Mouse (Mus musculus) midbrain, embryonic 16.5 days (tissue): Measurements from ENCODE around the gene Sh3pxd2a. TPM values are rescaled to one million over a fixed set of nuclear protein-coding genes. Genes with fewer than 3 reads are reported as not detected.

Source experiments
- ATAC-seq: fragments of 200-750 bp; cut with Nextera tagmentation; 2 replicates; pipeline ENCODE4 v1.8.0; 2017; ENCODE audit warnings: moderate TSS enrichment
- H3K27ac ChIP-seq: fragments of 300-500 bp; sonication (generic); 2 replicates; pipeline ENCODE4 v1.5.1; 2014; ENCODE audit warnings: mild to moderate bottlenecking, low read length, mixed read lengths
- H3K27me3 ChIP-seq: fragments of 300-500 bp; sonication (generic); 2 replicates; pipeline ENCODE4 v1.6.1; 2014; ENCODE audit warnings: low read depth, low read length, mixed read lengths; ENCODE audit not compliant: control insufficient read depth, insufficient read depth
- H3K36me3 ChIP-seq: fragments of 300-500 bp; sonication (generic); 2 replicates; pipeline ENCODE4 v1.6.1; 2014; ENCODE audit warnings: mild to moderate bottlenecking, low read length, moderate library complexity, mixed read lengths; ENCODE audit not compliant: control insufficient read depth, insufficient read depth
- H3K4me1 ChIP-seq: fragments of 300-500 bp; sonication (generic); 2 replicates; pipeline ENCODE4 v1.6.1; 2014; ENCODE audit warnings: mild to moderate bottlenecking, low read length, mixed read lengths; ENCODE audit not compliant: control insufficient read depth, insufficient read depth
- H3K4me2 ChIP-seq: fragments of 300-500 bp; sonication (generic); 2 replicates; pipeline ENCODE4 v1.6.1; 2014; ENCODE audit warnings: mild to moderate bottlenecking, low read length, mixed read lengths
- H3K4me3 ChIP-seq: fragments of 300-500 bp; sonication (generic); 2 replicates; pipeline ENCODE4 v1.5.1; 2014; ENCODE audit warnings: low read depth, mild to moderate bottlenecking, low read length, moderate library complexity, mixed read lengths
- H3K9ac ChIP-seq: fragments of 300-500 bp; sonication (generic); 2 replicates; pipeline ENCODE4 v1.6.1; 2014; ENCODE audit warnings: low read depth, low read length, mixed read lengths
- H3K9me3 ChIP-seq: fragments of 300-500 bp; sonication (generic); replicated peaks from 2 replicates; pipeline ENCODE4 v1.6.1; 2014; ENCODE audit warnings: mild to moderate bottlenecking, low read length, mixed read lengths; ENCODE audit not compliant: control insufficient read depth, poor library complexity, severe bottlenecking
- WGBS: fragments of 180-500 bp; shearing (Covaris S2); extraction: QIAGEN DNeasy Blood & Tissue Kit; methylation state at CpG from one replicate; pipeline ENCODE4 v1.1.7; 2014; 5-methylcytosine and 5-hydroxymethylcytosine counted together
- polyA plus RNA-seq: library from polyadenylated mRNA; unstranded; fragments of >200 nt; fragmentation: Nextera tagmentation; extraction: Ambion mirVana; gene quantifications from 2 replicates; pipeline ENCODE4 v1.2.1, GENCODE M21; 2015

The Sh3pxd2a gene
- polyA plus RNA-seq, 1 experiment from 2014 or later: 1.5 TPM

DNA sequence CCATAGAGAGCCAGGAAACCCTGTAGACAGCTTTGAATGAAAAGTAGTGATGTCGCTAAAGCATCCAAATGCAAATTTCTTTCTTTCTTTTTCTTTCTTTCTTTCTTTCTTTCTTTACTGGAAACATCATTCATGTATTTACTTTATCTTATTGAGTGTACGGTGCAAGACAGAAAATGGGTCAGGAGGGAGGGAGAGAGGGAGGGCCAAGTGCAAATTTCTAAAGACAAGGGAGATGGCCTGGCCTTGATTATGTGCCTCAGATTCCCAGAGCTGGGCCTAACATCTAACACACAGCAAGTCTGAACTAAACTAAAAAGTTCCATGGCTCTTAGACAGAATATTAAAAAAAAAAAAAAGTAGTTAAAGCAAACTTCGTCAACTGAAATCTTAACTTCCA is 9.3 kb upstream of the Sh3pxd2a start:
- Histone ChIP-seq H3K4me1 (peaks cover 9% of the 10 kb centered on the region; the same call in 1 of the 2 replicates), H3K4me3 (no peak overlapping the region), H3K9ac (no peak overlapping the region; the same call in 1 of the 2 replicates), H3K4me2 (peak overlapping the region; percentile 32; the same call in 1 of the 2 replicates), H3K36me3 (no peaks in the 10 kb centered on the region), H3K27me3 (no peaks in the 10 kb centered on the region), H3K9me3 (no peaks in the 10 kb centered on the region), H3K27ac (no peak overlapping the region)
- WGBS: 57% methylated on average over 3 of the region's 3 CpGs
- ATAC-seq: no peak

DNA sequence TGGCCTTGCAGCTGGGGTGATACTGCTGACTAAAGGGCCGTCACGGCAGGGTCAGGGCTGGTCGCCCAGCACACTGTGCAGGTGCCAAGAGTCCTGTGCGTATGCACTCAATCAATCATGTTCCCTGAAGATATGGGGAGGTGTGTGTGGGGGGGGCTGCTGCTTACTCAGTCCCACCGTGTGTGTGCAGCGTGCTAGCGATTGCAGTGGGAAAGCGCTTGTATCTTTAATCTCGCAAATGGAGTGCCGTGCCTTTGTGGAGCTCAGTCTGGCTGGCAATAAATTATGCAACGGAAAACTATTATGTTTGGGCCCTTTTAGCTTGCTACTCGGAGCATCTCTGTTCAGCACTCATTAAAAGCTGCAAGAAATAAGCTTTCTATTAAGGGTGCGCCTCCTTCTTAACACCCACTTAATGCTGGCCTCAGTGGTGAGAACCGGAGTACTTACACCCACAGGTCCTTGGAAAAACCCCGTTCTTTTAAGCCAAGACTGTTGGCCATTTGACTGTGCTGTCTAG is 8.7 kb upstream of the Sh3pxd2a start:
- Histone ChIP-seq H3K36me3 (no peaks in the 10 kb centered on the region), H3K27me3 (no peaks in the 10 kb centered on the region), H3K4me1 (peaks cover 9% of the 10 kb centered on the region; the same call in 1 of the 2 replicates), H3K4me3 (no peak overlapping the region), H3K27ac (no peak overlapping the region), H3K9me3 (no peaks in the 10 kb centered on the region), H3K9ac (peak overlapping the region; percentile 4; the same call in 1 of the 2 replicates), H3K4me2 (peak overlapping the region; percentile 32)
- WGBS: 17% methylated on average over 15 of the region's 15 CpGs
- no peak for ATAC-seq

DNA sequence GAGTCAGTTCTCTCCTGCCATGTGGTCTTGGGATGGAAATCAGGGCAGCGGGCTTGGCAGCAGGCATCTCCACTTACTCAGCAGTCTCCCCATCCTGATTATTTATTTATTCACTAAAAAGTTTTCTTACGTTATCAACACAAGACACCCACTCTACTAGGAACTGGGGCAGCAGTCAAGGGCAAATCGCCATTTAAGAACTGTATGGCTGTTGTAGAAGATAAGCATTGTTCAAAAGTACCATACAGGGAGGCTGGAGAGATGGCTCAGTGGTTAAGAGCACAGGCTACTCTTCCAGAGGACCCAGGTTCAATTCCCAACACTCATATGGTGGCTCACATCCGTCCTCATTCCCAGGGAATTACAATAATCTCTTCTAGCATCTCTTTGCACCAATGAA is 7.6 kb upstream of the Sh3pxd2a start:
- Histone ChIP-seq H3K4me1 (peaks cover 9% of the 10 kb centered on the region; the same call in 1 of the 2 replicates), H3K27ac (no peak overlapping the region), H3K4me2 (no peak overlapping the region), H3K27me3 (no peaks in the 10 kb centered on the region), H3K4me3 (no peak overlapping the region), H3K9me3 (no peaks in the 10 kb centered on the region), H3K36me3 (no peaks in the 10 kb centered on the region), H3K9ac (no peak overlapping the region)
- WGBS: 75% methylated on average over 4 of the region's 4 CpGs
- ATAC-seq: no peak

DNA sequence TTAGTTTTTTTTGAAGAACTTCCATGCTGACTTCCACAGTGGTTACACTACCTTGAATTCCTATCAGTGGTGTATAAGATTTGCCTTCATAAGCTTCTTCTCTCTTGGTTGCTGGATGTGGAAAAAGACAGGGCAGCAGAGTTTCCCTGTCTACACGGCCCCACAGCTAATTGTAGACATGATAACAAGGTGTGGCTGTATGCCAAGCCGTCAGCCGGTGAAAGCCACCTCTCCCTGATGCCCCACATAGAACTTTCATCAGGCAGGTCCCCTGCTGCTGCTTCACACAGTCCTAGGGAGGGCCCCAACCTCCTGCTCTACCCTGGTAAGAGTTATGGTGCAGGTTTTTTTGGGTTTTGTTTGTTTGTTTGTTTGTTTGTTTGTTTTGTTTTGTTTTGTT is 4.5 kb upstream of the Sh3pxd2a start:
- Histone ChIP-seq H3K4me2 (no peak overlapping the region), H3K27ac (no peak overlapping the region), H3K9me3 (no peaks in the 10 kb centered on the region), H3K4me1 (peaks cover 12% of the 10 kb centered on the region; the same call in 1 of the 2 replicates), H3K4me3 (no peak overlapping the region), H3K27me3 (0 out of 2 replicates have a peak, but pooled peaks cover 3% of the 10 kb centered on the region), H3K9ac (no peak overlapping the region), H3K36me3 (no peaks in the 10 kb centered on the region)
- 78% methylated on average over 3 of the region's 3 CpGs for WGBS
- ATAC-seq: no peak

DNA sequence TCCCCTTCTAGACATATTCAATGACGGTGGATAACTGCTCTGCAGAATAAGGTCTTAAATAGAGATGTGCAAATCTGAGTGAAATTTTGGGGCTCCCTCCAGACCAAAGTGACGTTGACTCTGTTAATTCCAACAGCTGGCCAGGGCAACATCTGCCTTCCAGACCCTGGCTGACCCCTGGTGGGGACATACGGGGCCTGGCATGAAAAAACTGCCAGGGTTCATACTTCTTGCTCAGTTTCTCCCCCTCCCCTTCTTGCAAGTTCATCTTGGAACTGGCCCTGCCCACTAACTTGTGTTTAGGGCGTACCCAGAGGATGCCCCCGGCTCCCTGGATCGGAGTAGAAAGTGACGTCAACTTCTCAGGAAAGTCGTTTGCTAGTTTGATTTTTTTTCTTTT is 2.6 kb upstream of the Sh3pxd2a start:
- 81% methylated on average over 8 of the region's 8 CpGs for WGBS
- Histone ChIP-seq H3K4me1 (peaks cover 12% of the 10 kb centered on the region; the same call in 1 of the 2 replicates), H3K4me3 (no peak overlapping the region), H3K4me2 (no peak overlapping the region), H3K36me3 (no peaks in the 10 kb centered on the region), H3K27ac (no peak overlapping the region), H3K27me3 (0 out of 2 replicates have a peak, but pooled peaks cover 3% of the 10 kb centered on the region), H3K9ac (no peak overlapping the region), H3K9me3 (no peaks in the 10 kb centered on the region)
- ATAC-seq: no peak

DNA sequence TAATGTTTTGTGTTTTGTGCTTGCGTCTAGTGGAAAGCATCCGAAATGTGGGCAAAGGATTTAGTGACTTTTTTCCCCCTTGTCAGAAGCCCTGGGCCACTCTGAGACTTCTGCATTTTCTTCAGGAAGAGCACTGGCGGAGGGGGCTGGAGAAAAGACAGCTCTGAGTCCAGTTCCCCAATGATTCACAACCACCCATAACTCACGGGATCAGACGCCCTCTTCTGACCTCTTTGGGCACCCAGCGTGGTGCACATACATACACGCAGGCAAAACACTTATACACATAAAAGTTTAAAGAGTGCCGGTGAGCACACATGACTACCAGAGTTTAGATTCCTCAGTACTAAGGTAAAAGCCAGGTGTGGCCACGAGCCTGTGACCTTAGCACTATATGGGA is 1.3 kb upstream of the Sh3pxd2a start:
- WGBS: 69% methylated on average over 9 of the region's 9 CpGs
- Histone ChIP-seq H3K27me3 (0 out of 2 replicates have a peak, but pooled peaks cover 3% of the 10 kb centered on the region), H3K4me1 (peaks cover 12% of the 10 kb centered on the region; the same call in 1 of the 2 replicates), H3K9me3 (no peaks in the 10 kb centered on the region), H3K9ac (no peak overlapping the region), H3K36me3 (no peaks in the 10 kb centered on the region), H3K4me2 (no peak overlapping the region), H3K27ac (no peak overlapping the region), H3K4me3 (no peak overlapping the region)
- no peak for ATAC-seq

DNA sequence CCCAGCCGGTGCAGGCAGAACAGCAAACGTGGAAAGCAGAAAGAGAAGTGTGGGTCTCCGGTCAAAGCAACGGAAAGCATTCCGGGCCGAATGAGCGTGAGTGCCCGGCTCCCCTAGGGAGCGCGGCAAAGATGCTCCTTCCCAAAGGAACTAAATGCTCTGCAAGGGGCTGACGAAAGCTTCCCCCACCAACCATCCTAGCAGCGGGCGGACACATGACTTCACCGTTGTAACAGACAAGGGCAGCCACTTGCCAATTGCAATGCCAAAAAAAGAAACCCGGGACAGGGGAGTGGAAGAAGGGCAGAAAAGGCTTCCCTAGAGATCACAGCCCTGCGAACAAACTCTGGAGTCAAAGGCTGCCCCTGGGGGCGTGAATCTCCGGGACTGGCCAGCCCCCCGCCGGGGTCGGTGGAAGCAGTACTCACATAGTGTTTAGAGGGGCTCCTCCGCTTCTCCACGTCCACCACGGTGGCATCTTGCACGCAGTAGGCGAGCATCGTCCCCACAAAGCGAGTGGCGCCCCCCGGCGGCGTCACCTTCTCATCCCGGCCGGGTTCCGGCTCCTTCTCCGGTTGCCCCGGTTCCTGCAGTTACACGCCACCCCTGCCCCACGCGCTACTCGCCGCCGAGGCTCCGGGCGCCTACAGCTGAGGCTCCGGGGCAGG is 431 bp downstream of the Sh3pxd2a start:
- H3K27ac ChIP-seq: peak overlapping the region; percentile 73
- H3K4me2 ChIP-seq: peak overlapping the region; percentile 75
- H3K4me3 ChIP-seq: peak overlapping the region; percentile 80
- peak; percentile 33; the same call in 1 of the 2 replicates for ATAC-seq
- no peaks in the 10 kb centered on the region for H3K9me3 ChIP-seq
- H3K27me3 ChIP-seq: 0 out of 2 replicates have a peak, but pooled peaks cover 3% of the 10 kb centered on the region
- peak overlapping the region; percentile 88 for H3K9ac ChIP-seq
- peaks cover 12% of the 10 kb centered on the region; the same call in 1 of the 2 replicates for H3K4me1 ChIP-seq
- WGBS: under 1% methylated on average over 46 of the region's 46 CpGs
- no peaks in the 10 kb centered on the region for H3K36me3 ChIP-seq

DNA sequence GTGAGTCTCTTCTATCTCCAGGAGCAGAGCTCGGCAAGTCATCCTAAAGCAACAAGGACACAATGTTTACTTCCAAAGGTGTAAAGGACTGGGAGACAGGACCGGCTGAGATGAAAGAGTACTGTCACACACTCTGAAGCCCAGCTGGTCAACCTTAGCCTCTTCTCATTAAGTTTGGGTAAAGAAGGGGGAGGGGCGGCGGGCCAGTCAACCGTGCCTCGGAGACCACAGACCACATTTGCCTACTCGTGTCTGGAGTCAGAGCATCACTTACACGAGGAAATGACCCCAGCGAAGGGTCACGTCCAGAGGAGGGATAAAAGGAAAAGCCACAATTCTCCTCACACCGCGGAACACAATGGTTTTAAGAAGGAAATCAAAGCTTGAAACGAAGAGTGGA is 995 bp downstream of the Sh3pxd2a start:
- no peak for ATAC-seq
- no peak overlapping the region for H3K27ac ChIP-seq

DNA sequence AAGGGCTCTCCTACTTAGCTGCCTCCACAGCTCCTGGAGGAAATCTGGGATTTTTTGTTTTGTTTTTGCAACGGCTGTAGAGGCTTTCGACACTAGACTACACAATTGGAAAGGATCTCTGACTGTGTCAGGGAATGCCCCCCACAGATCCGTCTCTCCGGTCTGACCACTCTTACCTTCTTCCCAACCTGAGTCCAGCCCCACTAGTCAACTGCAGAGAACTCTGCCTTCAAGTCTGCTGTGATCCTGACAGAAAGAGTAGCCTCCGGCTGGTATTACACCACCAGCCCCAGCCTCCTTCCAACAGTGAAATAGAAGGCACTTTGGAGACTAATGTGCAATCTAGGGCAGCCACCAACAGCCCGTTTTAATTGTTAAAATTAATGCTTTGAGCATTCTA is 1.5 kb downstream of the Sh3pxd2a start:
- WGBS: 14% methylated on average over 6 of the region's 6 CpGs
- ATAC-seq: no peak
- Histone ChIP-seq H3K27me3 (0 out of 2 replicates have a peak, but pooled peaks cover 3% of the 10 kb centered on the region), H3K9me3 (no peaks in the 10 kb centered on the region), H3K27ac (no peak overlapping the region), H3K9ac (no peak overlapping the region), H3K4me2 (peak overlapping the region; percentile 75), H3K4me3 (peak overlapping the region; percentile 80), H3K36me3 (no peaks in the 10 kb centered on the region), H3K4me1 (peaks cover 12% of the 10 kb centered on the region; the same call in 1 of the 2 replicates)

More for the DNA sequence above, 995 bp downstream of the Sh3pxd2a start:
- Histone ChIP-seq H3K4me2 (peak overlapping the region; percentile 75), H3K9ac (peak overlapping the region; percentile 88), H3K9me3 (no peaks in the 10 kb centered on the region), H3K27me3 (0 out of 2 replicates have a peak, but pooled peaks cover 3% of the 10 kb centered on the region), H3K4me3 (peak overlapping the region; percentile 80), H3K36me3 (no peaks in the 10 kb centered on the region), H3K4me1 (peaks cover 12% of the 10 kb centered on the region; the same call in 1 of the 2 replicates)
- WGBS: under 1% methylated on average over 13 of the region's 13 CpGs
